Mouse (Mus musculus) heart, embryonic 15.5 days (tissue): Measurements from ENCODE around the gene Cdc42ep2. TPM values are rescaled to one million over a fixed set of nuclear protein-coding genes. Genes with fewer than 3 reads are reported as not detected.

Source experiments
- ATAC-seq: fragments of 200-750 bp; cut with Nextera tagmentation; replicated peaks from 2 replicates; pipeline ENCODE4 v1.8.0; 2017; ENCODE audit warnings: low read depth, moderate TSS enrichment; ENCODE audit not compliant: insufficient number of reproducible peaks, insufficient read depth, low FRiP score
- H3K27ac ChIP-seq: fragments of 300-500 bp; sonication (generic); 2 replicates; pipeline ENCODE4 v1.5.1; 2015; ENCODE audit warnings: mild to moderate bottlenecking, inconsistent platforms
- H3K27me3 ChIP-seq: fragments of 300-500 bp; sonication (generic); 2 replicates; pipeline ENCODE4 v1.6.1; 2015; ENCODE audit warnings: inconsistent platforms
- H3K36me3 ChIP-seq: fragments of 300-500 bp; sonication (generic); 2 replicates; pipeline ENCODE4 v1.6.1; 2015; ENCODE audit warnings: mild to moderate bottlenecking, inconsistent platforms
- H3K4me1 ChIP-seq: fragments of 300-500 bp; sonication (generic); replicated peaks from 2 replicates; pipeline ENCODE4 v1.6.1; 2015; ENCODE audit warnings: inconsistent platforms
- H3K4me2 ChIP-seq: fragments of 300-500 bp; sonication (generic); 2 replicates; pipeline ENCODE4 v1.6.1; 2015; ENCODE audit warnings: inconsistent platforms, mild to moderate bottlenecking, moderate library complexity
- H3K4me3 ChIP-seq: fragments of 300-500 bp; sonication (generic); 2 replicates; pipeline ENCODE4 v1.5.1; 2015; ENCODE audit warnings: mild to moderate bottlenecking, inconsistent platforms
- H3K9ac ChIP-seq: fragments of 300-500 bp; sonication (generic); 2 replicates; pipeline ENCODE4 v1.6.1; 2015; ENCODE audit warnings: mild to moderate bottlenecking, inconsistent platforms
- H3K9me3 ChIP-seq: fragments of 300-500 bp; sonication (generic); replicated peaks from 2 replicates; pipeline ENCODE4 v1.6.1; 2016; ENCODE audit warnings: inconsistent platforms
- WGBS: fragments of 180-500 bp; shearing (Covaris S2); methylation state at CpG from one replicate; pipeline ENCODE4 v1.1.7; 2015; ENCODE audit warnings: mixed read lengths; 5-methylcytosine and 5-hydroxymethylcytosine counted together
- polyA plus RNA-seq: library from polyadenylated mRNA; unstranded; fragments of >200 nt; fragmentation: Nextera tagmentation; extraction: Ambion mirVana; gene quantifications from 2 replicates; pipeline ENCODE4 v1.2.1, GENCODE M21; 2015

Gene Cdc42ep2
- polyA plus RNA-seq, 1 experiment from 2014 or later = 10.4 TPM

GRCm38 (mm10) chr19:5872528-5872927, 52.1 kb downstream of the Cdc42ep2 start:
- Histone ChIP-seq H3K27ac (peak overlapping the region; percentile 33; the same call in 1 of the 2 replicates), H3K4me2 (peak overlapping the region; percentile 16; the same call in 1 of the 2 replicates), H3K4me3 (no peak overlapping the region), H3K9me3 (no peaks in the 10 kb centered on the region), H3K27me3 (no peaks in the 10 kb centered on the region), H3K36me3 (peaks cover 19% of the 10 kb centered on the region), H3K9ac (no peak overlapping the region), H3K4me1 (peaks cover 53% of the 10 kb centered on the region)
- WGBS = 82% methylated on average over 4 of the region's 4 CpGs
- ATAC-seq = no peak

GRCm38 (mm10) chr19:5871683-5872082, 52.9 kb downstream of the Cdc42ep2 start:
- peak overlapping the region; percentile 50 for H3K4me2 ChIP-seq
- ATAC-seq = no peak; the same call in 1 of the 2 replicates
- peak overlapping the region; percentile 46 for H3K9ac ChIP-seq
- H3K27ac ChIP-seq = peak overlapping the region; percentile 81
- no peaks in the 10 kb centered on the region for H3K9me3 ChIP-seq
- 29% methylated on average over 6 of the region's 6 CpGs for WGBS
- no peaks in the 10 kb centered on the region for H3K27me3 ChIP-seq
- H3K36me3 ChIP-seq = peaks cover 24% of the 10 kb centered on the region
- peak overlapping the region; percentile 8; the same call in 1 of the 2 replicates for H3K4me3 ChIP-seq
- H3K4me1 ChIP-seq = peaks cover 49% of the 10 kb centered on the region

GRCm38 (mm10) chr19:5871273-5871672, 53.3 kb downstream of the Cdc42ep2 start:
- WGBS = 3% methylated on average over 7 of the region's 7 CpGs
- Histone ChIP-seq H3K9me3 (no peaks in the 10 kb centered on the region), H3K9ac (peak overlapping the region; percentile 46), H3K27ac (peak overlapping the region; percentile 81), H3K4me2 (peak overlapping the region; percentile 50), H3K36me3 (peaks cover 24% of the 10 kb centered on the region), H3K4me1 (peaks cover 49% of the 10 kb centered on the region), H3K27me3 (no peaks in the 10 kb centered on the region), H3K4me3 (peak overlapping the region; percentile 8)
- peak; percentile 60 for ATAC-seq

GRCm38 (mm10) chr19:5868096-5868495, 56.5 kb downstream of the Cdc42ep2 start:
- Histone ChIP-seq H3K9me3 (no peaks in the 10 kb centered on the region), H3K36me3 (peaks cover 53% of the 10 kb centered on the region), H3K27ac (no peak overlapping the region), H3K27me3 (no peaks in the 10 kb centered on the region), H3K4me3 (no peak overlapping the region), H3K4me1 (peaks cover 41% of the 10 kb centered on the region), H3K9ac (no peak overlapping the region), H3K4me2 (no peak overlapping the region)
- no peak for ATAC-seq
- WGBS = 85% methylated on average over 6 of the region's 6 CpGs

Other genes starting within 250 kb of the Cdc42ep2 start
- 23.7 and 29.6 TPM in 2 replicates for gene Map3k11, start 236.1 kb downstream of the Cdc42ep2 start, polyA plus RNA-seq
- 8.9 and 14.2 TPM in 2 replicates for gene Pcnx3, start 235.9 kb downstream of the Cdc42ep2 start, polyA plus RNA-seq
- gene Kcnk7, start 220.4 kb downstream of the Cdc42ep2 start, polyA plus RNA-seq = 0.40 TPM in 1 of 2 replicates, not detected in the other
- gene Ehbp1l1, start 198.5 kb downstream of the Cdc42ep2 start, polyA plus RNA-seq = 82.6 and 84.3 TPM in 2 replicates
- gene Fam89b, start 195.2 kb downstream of the Cdc42ep2 start, polyA plus RNA-seq = 68.1 and 82.4 TPM in 2 replicates
- gene Ltbp3, start 183.9 kb downstream of the Cdc42ep2 start, polyA plus RNA-seq = 26.6 and 43.3 TPM in 2 replicates
- gene Scyl1, start 153.4 kb downstream of the Cdc42ep2 start, polyA plus RNA-seq = 53.5 and 65.9 TPM in 2 replicates
- 25.1 and 35.1 TPM in 2 replicates for gene Frmd8, start 49.5 kb downstream of the Cdc42ep2 start, polyA plus RNA-seq
- 3.2 and 4.2 TPM in 2 replicates for gene Slc25a45, start 47.0 kb downstream of the Cdc42ep2 start, polyA plus RNA-seq
- gene Tigd3, start 30.7 kb downstream of the Cdc42ep2 start, polyA plus RNA-seq = 1.2 and 2.0 TPM in 2 replicates
- gene Dpf2, start 11.8 kb downstream of the Cdc42ep2 start, polyA plus RNA-seq = 81.9 and 106 TPM in 2 replicates
- gene Pola2, start 39.4 kb upstream of the Cdc42ep2 start, polyA plus RNA-seq = 35.8 and 48.9 TPM in 2 replicates
- not detected in 2 replicates for gene Slc22a20, start 61.3 kb upstream of the Cdc42ep2 start, polyA plus RNA-seq
- 6.6 and 10.0 TPM in 2 replicates for gene Capn1, start 91.1 kb upstream of the Cdc42ep2 start, polyA plus RNA-seq
- gene Syvn1, start 121.8 kb upstream of the Cdc42ep2 start, polyA plus RNA-seq = 14.5 and 19.2 TPM in 2 replicates
- 54.5 and 55.3 TPM in 2 replicates for gene Mrpl49, start 133.0 kb upstream of the Cdc42ep2 start, polyA plus RNA-seq
- gene Fau, start 133.0 kb upstream of the Cdc42ep2 start, polyA plus RNA-seq = 434 and 453 TPM in 2 replicates
- gene Znhit2, start 136.4 kb upstream of the Cdc42ep2 start, polyA plus RNA-seq = 19.3 and 25.6 TPM in 2 replicates
- 5.4 and 11.3 TPM in 2 replicates for gene Tm7sf2, start 143.6 kb upstream of the Cdc42ep2 start, polyA plus RNA-seq
- gene Vps51, start 152.4 kb upstream of the Cdc42ep2 start, polyA plus RNA-seq = 35.6 and 51.9 TPM in 2 replicates
- gene Tmem262, start 155.2 kb upstream of the Cdc42ep2 start, polyA plus RNA-seq = not detected in 2 replicates
- 0.48 and 1.3 TPM in 2 replicates for gene Gm28374, start 157.4 kb upstream of the Cdc42ep2 start, polyA plus RNA-seq
- 39.1 and 53.1 TPM in 2 replicates for gene Zfpl1, start 160.1 kb upstream of the Cdc42ep2 start, polyA plus RNA-seq
- gene Cdca5, start 160.2 kb upstream of the Cdc42ep2 start, polyA plus RNA-seq = 19.6 and 27.2 TPM in 2 replicates
- 0.20 and 0.38 TPM in 2 replicates for gene AC131692.1, start 169.6 kb upstream of the Cdc42ep2 start, polyA plus RNA-seq
- 0.21 and 0.36 TPM in 2 replicates for gene Naaladl1, start 181.0 kb upstream of the Cdc42ep2 start, polyA plus RNA-seq
- gene Sac3d1, start 193.8 kb upstream of the Cdc42ep2 start, polyA plus RNA-seq = 28.1 and 38.1 TPM in 2 replicates
- gene Snx15, start 203.5 kb upstream of the Cdc42ep2 start, polyA plus RNA-seq = 19.8 and 25.9 TPM in 2 replicates
- 0.23 TPM in 1 of 2 replicates, not detected in the other for gene Batf2, start 216.2 kb upstream of the Cdc42ep2 start, polyA plus RNA-seq
- gene Arl2, start 216.7 kb upstream of the Cdc42ep2 start, polyA plus RNA-seq = 74.7 and 81.8 TPM in 2 replicates